Mouse (Mus musculus): ENCODE results near the gene Apol9a. TPM values are rescaled to one million over a fixed set of nuclear protein-coding genes. Genes with fewer than 3 reads are reported as not detected.

The Apol9a gene
- total RNA-seq, 4 experiments from 2014 or later, result 0.18 TPM; not detected in 3

- no peak for DNase-seq (ENCODE audit: low spot score in 2 of 2)
Measured at GRCm38 (mm10) chr15:77377419-77377818, 33.5 kb downstream of the Apol9a start.

DNA sequence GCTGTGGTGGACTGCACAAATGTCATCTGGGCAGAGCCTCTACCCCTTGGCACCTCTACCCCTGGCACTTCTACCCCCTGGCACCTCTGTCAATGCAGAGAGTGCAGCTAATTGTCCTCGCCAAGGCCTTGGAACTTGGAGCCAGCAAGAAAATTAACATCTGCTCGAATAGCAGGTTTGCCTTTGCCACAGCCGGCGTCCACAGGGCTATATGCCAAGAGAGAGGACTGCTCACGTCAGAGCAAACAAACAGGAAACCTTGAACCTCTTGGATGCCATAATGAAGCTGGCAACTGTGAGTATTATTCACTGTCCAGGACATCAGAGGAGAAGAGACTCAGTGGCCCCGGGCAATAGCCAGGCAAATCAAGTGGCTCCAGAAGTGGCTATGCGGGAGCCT lies 34.0 kb downstream of the Apol9a start:
- DNase-seq (ENCODE audit: low spot score in 2 of 2), result no peak

GRCm38 (mm10) chr15:77370588-77370987 lies 40.3 kb downstream of the Apol9a start:
- DNase-seq (ENCODE audit: low spot score in 2 of 2), result no peak

- no peak for DNase-seq (ENCODE audit: low spot score in 2 of 2)
Measured at GRCm38 (mm10) chr15:77369981-77370380, 41.0 kb downstream of the Apol9a start.

DNA sequence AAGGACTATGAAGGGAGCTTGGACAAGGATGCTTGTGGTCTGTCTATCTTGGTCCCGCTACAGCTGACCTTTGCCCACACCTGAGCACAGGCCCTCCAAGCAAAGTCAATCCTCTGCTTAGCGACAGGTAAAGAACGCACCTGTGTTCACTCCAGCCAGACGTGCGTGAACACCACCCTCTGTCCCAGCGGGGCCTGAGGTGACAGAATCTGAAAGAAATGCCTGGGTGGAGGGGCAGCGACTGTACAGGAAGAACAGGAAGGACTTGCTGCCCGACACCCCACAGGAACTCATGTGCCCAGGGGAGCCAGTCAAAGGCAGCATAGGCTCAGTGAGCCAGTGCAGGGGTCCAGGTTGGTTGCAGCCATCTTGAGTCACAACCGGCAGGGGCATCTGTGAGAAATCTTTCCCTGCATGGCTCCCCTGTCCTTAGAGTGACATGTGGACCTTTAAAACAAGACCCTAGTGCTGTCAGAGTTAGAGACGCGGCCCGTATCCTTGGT lies 42.1 kb downstream of the Apol9a start:
- DNase-seq (ENCODE audit: low spot score in 2 of 2), result no peak

DNA sequence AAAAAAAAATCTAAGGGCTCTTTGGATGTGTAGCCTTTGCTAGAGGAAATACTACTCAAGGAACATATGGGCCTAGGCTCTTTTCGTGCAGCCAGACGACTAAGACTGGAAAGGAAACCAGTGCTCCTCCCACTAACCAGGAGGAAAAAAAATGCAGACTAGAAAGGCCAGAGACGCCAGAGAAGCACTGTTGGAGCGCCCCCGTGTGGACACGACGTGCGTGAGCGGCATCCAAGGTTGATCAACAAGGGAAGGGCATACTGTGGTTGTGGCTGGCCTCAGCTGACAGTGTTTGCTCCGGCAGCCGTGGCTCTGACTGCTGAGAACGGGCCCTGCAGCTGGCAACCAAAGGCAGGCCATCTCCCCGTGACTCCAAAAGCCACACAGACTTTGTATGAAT lies 42.8 kb downstream of the Apol9a start:
- peak; percentile 95 to 96 for DNase-seq (ENCODE audit: low spot score in 2 of 2)

GRCm38 (mm10) chr15:77367504-77367903 lies 43.4 kb downstream of the Apol9a start:
- DNase-seq (ENCODE audit: low spot score in 2 of 2), result peak; percentile 37 to 45

- DNase-seq (ENCODE audit: low spot score in 2 of 2), result peak; percentile 75 to 81
Measured at GRCm38 (mm10) chr15:77366706-77367484, 44.0 kb downstream of the Apol9a start.

- DNase-seq (ENCODE audit: low spot score in 2 of 2), result peak; percentile 47 to 67
Measured at GRCm38 (mm10) chr15:77365700-77366570, 45.0 kb downstream of the Apol9a start.

- peak in 1 of 2 experiments; percentile 23 for DNase-seq (ENCODE audit: low spot score in 2 of 2)
Measured at GRCm38 (mm10) chr15:77364026-77364425, 46.9 kb downstream of the Apol9a start.

DNA sequence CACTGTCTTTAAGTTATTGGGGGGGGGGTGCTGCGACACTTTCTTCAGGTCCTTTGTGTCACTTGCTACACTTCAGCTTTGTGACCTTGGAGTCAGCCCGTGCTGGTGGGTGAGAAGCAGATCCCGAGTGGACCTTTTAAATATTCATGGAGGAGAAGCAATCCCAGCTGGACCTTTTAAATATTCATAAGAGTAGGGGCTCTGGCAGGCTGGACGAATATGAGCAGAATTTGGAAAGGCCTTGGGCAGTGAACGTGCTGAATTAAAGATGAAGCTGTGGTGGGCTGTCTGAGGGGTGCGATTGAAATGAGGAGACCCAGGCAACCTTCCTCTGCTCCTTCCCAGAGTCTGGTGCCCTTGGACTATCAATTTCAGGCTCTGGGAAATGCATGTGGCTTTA lies 47.4 kb downstream of the Apol9a start:
- DNase-seq (ENCODE audit: low spot score in 2 of 2), result no peak

- DNase-seq (ENCODE audit: low spot score in 2 of 2), result no peak
Measured at GRCm38 (mm10) chr15:77362952-77363351, 48.0 kb downstream of the Apol9a start.

DNA sequence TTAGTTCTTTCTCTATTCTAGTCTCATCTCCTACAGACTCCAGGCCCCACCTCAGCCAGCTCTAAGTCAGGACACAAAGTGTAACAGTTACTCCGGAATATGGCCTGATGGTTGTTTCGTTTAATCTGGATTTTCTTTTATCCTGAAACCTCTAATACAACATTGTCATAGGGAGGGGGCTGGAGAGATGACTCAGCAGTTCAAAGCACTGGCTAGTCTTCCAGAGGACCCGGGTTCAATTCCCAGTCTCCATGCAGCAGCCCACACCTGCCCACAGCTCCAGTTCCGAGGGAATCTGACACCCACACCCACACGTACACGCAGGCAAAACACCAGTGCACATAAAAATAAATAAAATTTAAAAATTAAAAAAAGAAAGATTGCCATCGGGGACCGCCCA lies 51.0 kb downstream of the Apol9a start:
- no peak for DNase-seq (ENCODE audit: low spot score in 2 of 2)

- DNase-seq (ENCODE audit: low spot score in 2 of 2), result peak in 1 of 2 experiments; percentile 65
Measured at GRCm38 (mm10) chr15:77359486-77359885, 51.4 kb downstream of the Apol9a start.

- DNase-seq (ENCODE audit: low spot score in 2 of 2), result no peak
Measured at GRCm38 (mm10) chr15:77359084-77359483, 51.9 kb downstream of the Apol9a start.

DNA sequence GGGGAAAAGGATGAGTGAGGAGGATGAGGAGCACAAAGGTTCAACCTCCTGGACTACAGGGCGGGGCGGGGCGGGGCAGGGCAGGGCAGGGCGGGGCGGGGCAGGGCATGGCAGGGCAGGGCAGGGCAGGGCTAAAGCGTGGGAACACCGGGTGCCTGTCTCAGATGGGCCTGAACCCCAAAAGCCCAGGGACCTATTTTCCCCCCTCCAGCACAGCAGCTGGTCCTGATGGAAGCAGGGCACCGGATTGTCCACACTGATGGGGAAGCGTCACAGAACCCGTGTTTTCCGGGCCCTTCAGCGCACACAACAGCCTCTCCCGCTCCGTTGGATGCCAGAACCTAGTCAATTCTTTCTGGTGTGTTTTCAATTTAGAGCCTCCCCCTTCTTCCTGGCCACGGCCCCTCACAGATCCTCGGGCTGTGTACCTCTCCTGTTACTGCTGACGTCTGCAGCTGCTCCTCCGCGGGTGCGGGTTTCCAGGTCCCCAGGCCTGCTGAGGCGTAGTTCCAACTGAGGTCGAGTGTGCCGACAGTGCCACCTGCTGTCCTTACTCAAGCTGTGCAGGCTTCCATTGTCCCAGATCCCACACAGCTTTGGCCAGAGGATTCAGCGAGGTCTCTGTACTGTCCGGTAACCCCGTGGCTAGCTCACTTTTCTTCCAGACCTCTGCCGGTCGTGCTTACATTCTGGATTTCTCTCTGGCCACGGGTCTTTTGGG lies 52.5 kb downstream of the Apol9a start:
- DNase-seq (ENCODE audit: low spot score in 2 of 2), result peak; percentile 82 to 85

DNA sequence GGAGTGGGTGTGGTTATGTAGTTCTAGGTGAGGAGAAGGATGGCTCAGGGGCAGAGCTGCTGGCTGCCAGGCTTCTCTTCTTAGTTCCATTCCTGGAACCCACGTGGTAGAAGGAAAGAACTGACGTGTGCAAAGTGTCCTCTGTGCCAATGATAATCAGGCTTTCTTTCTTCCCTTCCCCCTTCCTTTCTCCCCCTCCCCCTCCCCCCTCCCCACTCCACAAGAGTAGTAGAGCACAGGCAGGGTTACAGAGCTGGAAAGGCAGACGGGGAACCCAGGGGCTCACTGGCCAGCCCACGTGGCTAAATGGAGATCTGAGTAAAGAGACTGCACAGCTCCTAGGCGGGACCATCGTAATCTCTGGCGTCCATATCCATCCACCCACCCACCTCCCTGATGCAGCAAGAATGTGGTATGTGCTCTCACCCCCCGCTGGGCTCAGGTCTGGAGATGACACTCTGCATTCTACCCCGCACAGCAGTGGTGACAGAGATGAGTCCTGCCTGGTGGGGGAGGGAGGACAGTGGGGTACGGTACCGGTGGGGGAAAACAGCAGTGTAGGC lies 54.6 kb downstream of the Apol9a start:
- no peak for DNase-seq (ENCODE audit: low spot score in 2 of 2)

DNA sequence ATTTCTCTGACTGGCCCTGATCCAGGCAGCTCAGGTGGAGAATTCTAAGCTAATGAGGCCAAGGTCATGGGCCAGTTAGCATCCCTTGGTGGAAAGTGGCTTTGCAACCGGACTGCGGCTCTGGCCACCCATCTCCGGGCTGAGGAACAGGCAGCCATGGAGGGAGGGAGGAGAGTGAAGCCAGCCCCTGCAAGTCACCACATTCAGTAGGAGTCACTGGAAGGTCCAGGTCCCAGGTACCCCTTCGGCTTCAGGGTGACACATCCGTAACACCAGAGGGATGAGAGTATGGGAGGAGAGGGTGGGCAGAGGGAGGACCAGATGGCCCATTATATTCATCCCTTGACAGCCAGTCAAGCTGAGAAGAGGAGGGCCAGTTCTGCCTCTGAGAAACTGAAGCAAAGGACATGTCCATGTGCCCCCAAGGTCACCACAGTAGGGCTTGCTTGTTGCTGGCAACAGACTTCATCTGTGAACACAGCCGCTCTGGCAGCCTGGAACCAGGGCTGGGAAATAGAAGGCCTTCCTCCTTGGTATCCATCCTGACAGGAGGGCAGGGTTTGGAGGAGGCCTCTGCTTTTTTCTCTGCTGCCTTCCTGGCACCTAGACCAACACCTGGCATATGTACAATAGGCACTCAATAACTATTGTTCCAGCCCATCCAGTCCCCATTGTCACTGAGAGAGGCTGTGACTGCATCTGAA lies 55.9 kb downstream of the Apol9a start:
- DNase-seq (ENCODE audit: low spot score in 2 of 2), result no peak

DNA sequence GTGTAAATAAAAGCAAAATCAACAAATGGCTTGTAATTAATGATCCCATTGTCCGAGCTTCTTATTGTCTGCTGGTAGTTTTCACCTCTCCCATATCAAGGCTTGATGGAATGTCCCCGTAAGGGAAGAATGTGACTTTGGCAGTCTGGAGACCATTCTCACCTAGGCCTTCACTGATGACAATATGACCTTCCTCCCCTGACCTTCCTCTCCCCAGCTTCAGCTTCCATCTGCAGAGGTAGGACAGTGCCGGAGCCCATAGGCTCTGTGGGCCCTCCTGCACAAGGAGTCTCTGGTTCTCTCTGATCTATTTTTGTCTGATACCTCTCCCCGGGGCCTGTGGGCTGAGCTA lies 56.5 kb downstream of the Apol9a start:
- no peak for DNase-seq (ENCODE audit: low spot score in 2 of 2)

All from gastrocnemius, adult 8-10 months (tissue).